Mouse (Mus musculus): ENCODE results near the gene Timp2. TPM values are rescaled to one million over a fixed set of nuclear protein-coding genes. Genes with fewer than 3 reads are reported as not detected.

Timp2 gene
- polyA plus RNA-seq, 1 experiment from 2014 or later: 49.4 TPM

DNA sequence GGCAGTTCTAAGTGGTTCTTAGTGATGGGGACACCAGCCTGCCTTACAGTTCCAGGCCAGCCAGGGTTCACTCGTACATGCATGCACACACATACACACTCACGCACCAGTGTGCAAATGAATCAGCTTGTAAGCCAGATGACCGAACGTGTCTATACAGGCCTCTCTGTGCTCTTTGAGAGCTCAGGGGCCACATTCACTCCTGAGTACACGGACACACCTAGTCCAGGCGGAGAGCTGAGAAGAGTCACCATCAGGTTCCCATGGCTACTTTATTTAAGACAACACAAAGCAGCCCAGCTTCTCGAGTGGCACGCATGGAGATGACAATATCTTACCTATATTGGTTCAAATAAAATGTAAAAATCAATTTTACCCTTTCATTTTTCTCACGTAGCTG is 69.1 kb downstream of the Timp2 start:
- Histone ChIP-seq H3K27ac (replicated peaks) (no peak overlapping the region), H3K4me2 (replicated peaks) (no peak overlapping the region), H3K4me1 (peaks cover 22% of the 10 kb centered on the region), H3K36me3 (peaks cover 49% of the 10 kb centered on the region), H3K4me3 (no peak overlapping the region), H3K27me3 (no peaks in the 10 kb centered on the region), H3K9ac (replicated peaks) (no peak overlapping the region), H3K9me3 (no peaks in the 10 kb centered on the region)
- ATAC-seq (ENCODE audit: low FRiP score, low read depth): no peak
- 94% methylated on average over 9 of the region's 9 CpGs for WGBS

- Histone ChIP-seq H3K27ac (replicated peaks) (no peak overlapping the region), H3K4me2 (replicated peaks) (no peak overlapping the region), H3K27me3 (no peaks in the 10 kb centered on the region), H3K36me3 (peaks cover 53% of the 10 kb centered on the region), H3K9me3 (no peaks in the 10 kb centered on the region), H3K9ac (replicated peaks) (no peak overlapping the region), H3K4me1 (peaks cover 19% of the 10 kb centered on the region), H3K4me3 (no peak overlapping the region)
- WGBS: 93% methylated on average over 13 of the region's 13 CpGs
- ATAC-seq (ENCODE audit: low FRiP score, low read depth): no peak
These were observed 69.7 kb downstream of the Timp2 start for GRCm38 (mm10) chr11:118285791-118286190.

DNA sequence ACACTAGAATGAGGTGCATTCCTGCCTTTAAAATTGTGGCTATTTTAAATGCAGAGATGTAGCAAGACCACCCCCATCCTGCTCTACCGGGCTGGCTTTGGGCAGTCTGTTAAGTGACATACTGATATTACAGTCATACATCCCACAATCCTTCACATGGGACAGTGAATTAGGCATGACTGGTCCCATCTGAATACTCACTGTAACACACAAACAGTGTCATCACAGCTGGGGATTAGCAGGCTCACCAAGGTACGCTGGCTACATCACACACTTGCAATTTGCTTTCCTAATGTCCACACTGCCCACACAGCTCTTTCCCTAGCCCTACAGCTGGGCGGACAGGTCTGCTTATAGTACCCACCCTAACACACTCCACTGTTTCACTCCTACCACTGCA is 75.3 kb downstream of the Timp2 start:
- Histone ChIP-seq H3K4me3 (no peak overlapping the region), H3K4me1 (no peaks in the 10 kb centered on the region), H3K27ac (replicated peaks) (no peak overlapping the region), H3K9me3 (no peaks in the 10 kb centered on the region), H3K4me2 (replicated peaks) (no peak overlapping the region), H3K9ac (replicated peaks) (no peak overlapping the region), H3K27me3 (no peaks in the 10 kb centered on the region), H3K36me3 (peaks cover 96% of the 10 kb centered on the region)
- 93% methylated on average over 3 of the region's 3 CpGs for WGBS
- ATAC-seq (ENCODE audit: low FRiP score, low read depth): no peak

- ATAC-seq (ENCODE audit: low FRiP score, low read depth): no peak
- 88% methylated on average over 7 of the region's 7 CpGs for WGBS
- peaks cover 97% of the 10 kb centered on the region for H3K36me3 ChIP-seq
These were observed 79.2 kb downstream of the Timp2 start for GRCm38 (mm10) chr11:118276328-118276727.

DNA sequence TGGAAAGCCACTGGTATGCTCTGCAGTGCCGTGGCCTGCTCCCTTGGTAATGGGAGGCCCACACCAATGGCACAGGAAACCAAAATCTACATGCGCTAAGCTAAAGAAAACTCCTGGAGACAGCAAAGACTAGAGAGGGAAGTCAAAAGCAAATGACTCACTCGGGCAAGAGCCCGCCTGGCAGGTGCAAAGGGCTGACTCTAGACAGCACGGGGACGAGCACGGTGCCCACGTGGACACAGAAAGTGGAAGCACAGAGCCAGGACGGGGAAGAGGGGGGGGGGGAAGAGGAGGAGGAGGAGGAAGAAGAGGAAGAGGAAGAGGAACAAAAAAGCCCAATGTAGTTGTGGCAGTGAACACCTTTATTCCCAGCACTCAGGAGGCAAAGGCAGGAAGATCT is 80.4 kb downstream of the Timp2 start:
- Histone ChIP-seq H3K36me3 (peaks cover 98% of the 10 kb centered on the region), H3K27ac (replicated peaks) (no peak overlapping the region), H3K27me3 (no peaks in the 10 kb centered on the region), H3K4me1 (no peaks in the 10 kb centered on the region), H3K9me3 (no peaks in the 10 kb centered on the region), H3K4me2 (replicated peaks) (no peak overlapping the region), H3K4me3 (no peak overlapping the region), H3K9ac (replicated peaks) (no peak overlapping the region)
- 94% methylated on average over 9 of the region's 9 CpGs for WGBS
- ATAC-seq (ENCODE audit: low FRiP score, low read depth): no peak

More at GRCm38 (mm10) chr11:118276328-118276727, 79.2 kb downstream of the Timp2 start:
- H3K9me3 ChIP-seq: no peaks in the 10 kb centered on the region
- H3K27me3 ChIP-seq: no peaks in the 10 kb centered on the region
- H3K4me1 ChIP-seq: no peaks in the 10 kb centered on the region
- H3K9ac ChIP-seq (replicated peaks): no peak overlapping the region
- H3K4me3 ChIP-seq: no peak overlapping the region
- H3K27ac ChIP-seq (replicated peaks): no peak overlapping the region
- no peak overlapping the region for H3K4me2 ChIP-seq (replicated peaks)

GRCm38 (mm10) chr11:118269827-118270226 is 85.7 kb downstream of the Timp2 start:
- ATAC-seq (ENCODE audit: low FRiP score, low read depth): no peak
- H3K9me3 ChIP-seq: no peaks in the 10 kb centered on the region
- H3K4me3 ChIP-seq: no peak overlapping the region
- H3K4me2 ChIP-seq (replicated peaks): no peak overlapping the region
- WGBS: 96% methylated on average over 3 of the region's 3 CpGs
- H3K27me3 ChIP-seq: no peaks in the 10 kb centered on the region
- no peaks in the 10 kb centered on the region for H3K4me1 ChIP-seq
- H3K36me3 ChIP-seq: peaks cover 96% of the 10 kb centered on the region
- no peak overlapping the region for H3K9ac ChIP-seq (replicated peaks)
- H3K27ac ChIP-seq (replicated peaks): no peak overlapping the region

- ATAC-seq (ENCODE audit: low FRiP score, low read depth): no peak
- peaks cover 96% of the 10 kb centered on the region for H3K36me3 ChIP-seq
- no peak overlapping the region for H3K9ac ChIP-seq (replicated peaks)
- no peak overlapping the region for H3K27ac ChIP-seq (replicated peaks)
- 92% methylated on average over 7 of the region's 7 CpGs for WGBS
- no peaks in the 10 kb centered on the region for H3K27me3 ChIP-seq
- H3K9me3 ChIP-seq: no peaks in the 10 kb centered on the region
- no peak overlapping the region for H3K4me3 ChIP-seq
- H3K4me2 ChIP-seq (replicated peaks): no peak overlapping the region
- H3K4me1 ChIP-seq: no peaks in the 10 kb centered on the region
These were observed 88.9 kb downstream of the Timp2 start for GRCm38 (mm10) chr11:118266666-118267046.

- Histone ChIP-seq H3K9me3 (no peaks in the 10 kb centered on the region), H3K36me3 (peaks cover 96% of the 10 kb centered on the region), H3K27me3 (no peaks in the 10 kb centered on the region), H3K4me1 (no peaks in the 10 kb centered on the region), H3K4me3 (no peak overlapping the region), H3K4me2 (replicated peaks) (no peak overlapping the region), H3K27ac (replicated peaks) (no peak overlapping the region), H3K9ac (replicated peaks) (no peak overlapping the region)
- WGBS: 92% methylated on average over 10 of the region's 10 CpGs
- no peak for ATAC-seq (ENCODE audit: low FRiP score, low read depth)
These were observed 89.4 kb downstream of the Timp2 start for GRCm38 (mm10) chr11:118266044-118266665.

DNA sequence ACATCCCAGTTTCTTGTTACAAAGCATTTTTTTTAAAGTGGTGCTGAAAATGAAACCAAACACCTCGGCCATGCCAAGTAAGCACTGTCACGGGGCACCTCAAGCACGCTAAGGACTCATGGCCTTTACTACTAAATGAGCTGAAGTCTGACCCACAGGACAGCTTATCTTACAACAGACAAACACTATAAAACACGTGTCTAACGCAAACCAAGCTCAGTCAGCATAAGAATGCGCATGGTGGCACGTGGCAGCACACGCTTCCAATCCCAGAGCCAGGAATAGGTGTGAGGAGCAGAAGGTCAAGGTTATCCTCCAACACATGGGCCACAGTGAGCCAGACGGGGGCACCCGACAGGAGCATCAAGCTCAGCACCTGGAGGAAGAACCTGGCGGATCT is 89.9 kb downstream of the Timp2 start:
- Histone ChIP-seq H3K9ac (replicated peaks) (no peak overlapping the region), H3K9me3 (no peaks in the 10 kb centered on the region), H3K4me1 (no peaks in the 10 kb centered on the region), H3K27me3 (no peaks in the 10 kb centered on the region), H3K4me2 (replicated peaks) (no peak overlapping the region), H3K27ac (replicated peaks) (no peak overlapping the region), H3K36me3 (peaks cover 98% of the 10 kb centered on the region), H3K4me3 (no peak overlapping the region)
- ATAC-seq (ENCODE audit: low FRiP score, low read depth): no peak
- 90% methylated on average over 11 of the region's 11 CpGs for WGBS

GRCm38 (mm10) chr11:118263146-118263545 is 92.4 kb downstream of the Timp2 start:
- Histone ChIP-seq H3K4me3 (no peak overlapping the region), H3K36me3 (peaks cover 99% of the 10 kb centered on the region), H3K9me3 (no peaks in the 10 kb centered on the region), H3K4me1 (no peaks in the 10 kb centered on the region), H3K4me2 (replicated peaks) (no peak overlapping the region), H3K9ac (replicated peaks) (no peak overlapping the region), H3K27me3 (no peaks in the 10 kb centered on the region), H3K27ac (replicated peaks) (0 out of 2 replicates have a peak overlapping the region, but pooled peaks have one; percentile 2)
- 92% methylated on average over 5 of the region's 5 CpGs for WGBS
- ATAC-seq (ENCODE audit: low FRiP score, low read depth): no peak

DNA sequence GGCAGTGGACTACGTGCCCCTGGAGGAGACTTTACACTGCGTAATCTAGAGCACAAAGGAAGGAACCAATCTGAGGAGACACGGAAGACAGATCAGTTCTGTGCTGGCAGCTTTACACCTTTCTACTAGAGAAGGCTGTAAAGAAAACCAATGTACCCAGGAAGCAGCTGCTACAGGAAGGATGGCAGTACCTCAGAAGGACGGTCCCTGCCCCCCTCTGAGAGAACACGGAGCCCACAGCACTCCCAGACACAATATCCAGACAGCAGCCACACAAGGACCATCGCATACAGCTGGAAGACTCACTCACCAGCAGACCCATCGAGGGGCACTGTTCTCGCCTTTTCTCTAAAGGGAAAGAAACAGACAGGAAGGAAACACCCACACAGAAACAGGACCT is 95.5 kb downstream of the Timp2 start:
- no peak overlapping the region for H3K4me2 ChIP-seq (replicated peaks)
- H3K4me1 ChIP-seq: no peaks in the 10 kb centered on the region
- peaks cover 91% of the 10 kb centered on the region for H3K36me3 ChIP-seq
- H3K27ac ChIP-seq (replicated peaks): no peak overlapping the region
- no peak overlapping the region for H3K9ac ChIP-seq (replicated peaks)
- no peak overlapping the region for H3K4me3 ChIP-seq
- H3K27me3 ChIP-seq: no peaks in the 10 kb centered on the region
- H3K9me3 ChIP-seq: no peaks in the 10 kb centered on the region
- 93% methylated on average over 8 of the region's 8 CpGs for WGBS
- ATAC-seq (ENCODE audit: low FRiP score, low read depth): no peak

DNA sequence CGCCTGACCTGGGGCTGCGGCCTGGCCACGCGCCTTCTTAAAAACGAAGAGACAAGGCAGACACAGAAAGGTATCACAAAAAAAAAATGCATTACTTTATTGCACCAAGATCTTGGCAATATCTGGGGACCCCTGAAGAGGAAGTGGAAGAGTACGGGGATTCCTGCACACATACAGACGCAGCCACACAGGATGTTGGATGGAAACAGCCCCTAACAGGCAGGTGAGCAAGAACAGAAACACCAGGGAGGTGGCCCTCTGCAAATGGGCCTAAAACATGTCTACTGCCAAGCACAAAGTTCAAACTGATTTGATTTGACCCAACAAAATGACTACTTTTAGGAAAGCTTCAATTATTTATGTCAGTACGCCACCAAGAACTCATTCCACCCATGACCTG is 96.0 kb downstream of the Timp2 start:
- Histone ChIP-seq H3K36me3 (peaks cover 86% of the 10 kb centered on the region), H3K4me2 (replicated peaks) (no peak overlapping the region), H3K4me1 (peaks cover 4% of the 10 kb centered on the region; the same call in 1 of the 2 replicates), H3K27me3 (no peaks in the 10 kb centered on the region), H3K27ac (replicated peaks) (no peak overlapping the region), H3K9ac (replicated peaks) (no peak overlapping the region), H3K4me3 (no peak overlapping the region), H3K9me3 (no peaks in the 10 kb centered on the region)
- 98% methylated on average over 8 of the region's 8 CpGs for WGBS
- no peak for ATAC-seq (ENCODE audit: low FRiP score, low read depth)

DNA sequence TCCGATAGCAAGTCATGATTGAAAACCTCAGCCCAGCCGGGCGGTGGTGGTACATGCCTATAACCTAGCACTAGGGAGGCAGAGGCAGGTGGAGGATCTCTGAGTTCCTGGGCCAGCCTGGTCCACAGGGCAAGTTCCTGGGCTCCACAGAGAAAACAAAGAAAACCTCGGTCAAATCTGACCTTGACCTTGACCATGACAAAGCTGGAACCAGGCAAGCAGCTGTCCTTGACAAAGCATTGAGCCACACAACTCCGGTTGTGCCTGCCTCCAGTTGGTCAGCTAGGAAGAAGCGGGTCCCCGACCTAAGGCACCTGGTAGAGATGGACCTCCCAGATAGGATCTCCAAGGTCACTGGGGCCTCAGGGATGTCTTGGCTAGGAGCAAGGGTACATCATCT is 99.2 kb downstream of the Timp2 start:
- Histone ChIP-seq H3K36me3 (peaks cover 54% of the 10 kb centered on the region), H3K27ac (replicated peaks) (no peak overlapping the region), H3K9me3 (no peaks in the 10 kb centered on the region), H3K4me2 (replicated peaks) (no peak overlapping the region), H3K4me3 (no peak overlapping the region), H3K9ac (replicated peaks) (no peak overlapping the region), H3K27me3 (peaks cover 2% of the 10 kb centered on the region; the same call in 1 of the 2 replicates), H3K4me1 (peaks cover 10% of the 10 kb centered on the region; the same call in 1 of the 2 replicates)
- no peak for ATAC-seq (ENCODE audit: low FRiP score, low read depth)
- WGBS: 95% methylated on average over 7 of the region's 7 CpGs
